Mouse (Mus musculus) forebrain, embryonic 13.5 days (tissue): Measurements from ENCODE around the gene Tinag. TPM values are rescaled to one million over a fixed set of nuclear protein-coding genes. Genes with fewer than 3 reads are reported as not detected.

ENCODE experiments used
- ATAC-seq: fragments of 200-750 bp; cut with Nextera tagmentation; 2 replicates; pipeline ENCODE4 v1.8.0; 2017
- H3K27ac ChIP-seq: fragments of 300-500 bp; sonication (generic); 2 replicates; pipeline ENCODE4 v1.5.1; 2015; ENCODE audit warnings: inconsistent platforms, mild to moderate bottlenecking, moderate library complexity
- H3K27me3 ChIP-seq: fragments of 300-500 bp; sonication (generic); 2 replicates; pipeline ENCODE4 v1.6.1; 2015; ENCODE audit warnings: mild to moderate bottlenecking, inconsistent platforms
- H3K36me3 ChIP-seq: fragments of 300-500 bp; sonication (generic); 2 replicates; pipeline ENCODE4 v1.6.1; 2015; ENCODE audit warnings: mild to moderate bottlenecking, inconsistent platforms; ENCODE audit not compliant: poor library complexity, severe bottlenecking
- H3K4me1 ChIP-seq: fragments of 300-500 bp; sonication (generic); 2 replicates; pipeline ENCODE4 v1.6.1; 2015; ENCODE audit warnings: inconsistent platforms
- H3K4me2 ChIP-seq: fragments of 300-500 bp; sonication (generic); 2 replicates; pipeline ENCODE4 v1.6.1; 2015; ENCODE audit warnings: inconsistent platforms, mild to moderate bottlenecking, moderate library complexity
- H3K4me3 ChIP-seq: fragments of 300-500 bp; sonication (generic); 2 replicates; pipeline ENCODE4 v1.5.1; 2015; ENCODE audit warnings: mild to moderate bottlenecking, inconsistent platforms
- H3K9ac ChIP-seq: fragments of 300-500 bp; sonication (generic); 2 replicates; pipeline ENCODE4 v1.6.1; 2015; ENCODE audit warnings: mild to moderate bottlenecking, inconsistent platforms
- H3K9me3 ChIP-seq: fragments of 300-500 bp; sonication (generic); replicated peaks from 2 replicates; pipeline ENCODE4 v1.6.1; 2016; ENCODE audit warnings: inconsistent platforms
- WGBS: fragments of 180-500 bp; shearing (Covaris S2); methylation state at CpG from one replicate; pipeline ENCODE4 v1.1.7; 2015; 5-methylcytosine and 5-hydroxymethylcytosine counted together
- polyA plus RNA-seq: library from polyadenylated mRNA; unstranded; fragments of >200 nt; fragmentation: Nextera tagmentation; extraction: Ambion mirVana; gene quantifications from 2 replicates; pipeline ENCODE4 v1.2.1, GENCODE M21; 2015

Gene Tinag
- polyA plus RNA-seq, 1 experiment from 2014 or later = not detected

DNA sequence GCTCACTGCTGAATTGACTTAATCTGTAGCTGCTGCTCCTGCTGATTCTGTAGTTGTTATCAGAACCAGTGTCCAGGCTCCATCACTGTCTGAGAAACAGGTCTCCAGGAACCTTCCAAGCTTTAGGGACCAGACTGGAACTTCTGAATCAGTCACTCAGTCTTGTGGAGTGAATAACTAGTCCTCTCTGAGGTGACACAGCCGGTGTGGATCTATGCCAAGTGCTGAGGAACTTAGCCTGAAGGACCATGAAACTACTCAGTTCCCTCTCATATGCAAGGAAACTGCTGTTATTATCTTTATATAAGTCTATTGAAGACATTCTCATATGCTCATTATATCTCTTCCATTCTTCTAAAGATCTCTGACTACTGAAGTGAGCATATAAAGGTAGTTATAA, 49.6 kb downstream of the Tinag start:
- 91% methylated on average over 1 of the region's 1 CpGs for WGBS
- H3K9ac ChIP-seq = no peak overlapping the region
- H3K9me3 ChIP-seq = no peaks in the 10 kb centered on the region
- no peaks in the 10 kb centered on the region for H3K36me3 ChIP-seq
- H3K4me1 ChIP-seq = no peaks in the 10 kb centered on the region
- no peak for ATAC-seq
- no peaks in the 10 kb centered on the region for H3K27me3 ChIP-seq
- H3K27ac ChIP-seq = no peak overlapping the region
- H3K4me2 ChIP-seq = no peak overlapping the region
- H3K4me3 ChIP-seq = no peak overlapping the region

DNA sequence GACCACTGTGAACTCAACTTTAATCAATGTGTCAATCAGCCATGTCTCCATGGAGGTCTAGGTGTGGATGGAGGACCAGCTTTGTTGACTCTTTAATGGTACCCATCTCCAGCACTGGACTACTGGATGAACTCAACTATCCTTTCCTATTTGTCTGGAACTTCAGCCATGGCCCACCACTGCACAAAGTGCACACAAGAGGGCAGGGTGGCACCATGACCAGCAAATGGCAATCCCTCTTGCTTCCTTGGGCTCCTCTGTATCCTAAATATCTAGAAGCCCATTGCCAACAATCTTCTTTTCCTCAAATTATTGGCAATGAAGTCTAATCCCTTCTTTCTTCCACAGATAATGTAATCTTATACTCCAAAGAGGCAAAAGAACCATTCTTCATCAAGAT, 55.6 kb downstream of the Tinag start:
- no peak overlapping the region for H3K9ac ChIP-seq

DNA sequence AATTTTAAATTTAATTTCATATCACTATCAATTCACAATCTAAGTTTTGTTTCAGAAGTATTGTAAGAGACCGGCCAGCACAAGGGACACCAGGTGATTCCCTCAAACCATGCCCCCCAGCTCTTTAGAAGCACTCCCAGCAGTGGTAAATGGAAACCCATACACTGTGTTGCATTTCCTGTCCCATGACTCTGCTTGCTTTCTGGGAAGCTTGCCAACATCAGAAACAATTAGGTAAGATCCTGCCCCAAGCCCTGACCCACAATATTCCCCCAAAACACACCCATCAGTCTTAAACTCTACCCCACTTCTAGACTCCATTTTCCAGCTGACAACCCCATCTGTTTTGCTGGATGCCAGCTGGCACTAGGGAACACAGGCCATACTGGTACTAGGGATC, 110.8 kb downstream of the Tinag start:
- 91% methylated on average over 1 of the region's 1 CpGs for WGBS
- Histone ChIP-seq H3K36me3 (no peaks in the 10 kb centered on the region), H3K9me3 (no peaks in the 10 kb centered on the region), H3K27me3 (no peaks in the 10 kb centered on the region), H3K4me1 (no peaks in the 10 kb centered on the region), H3K4me3 (no peak overlapping the region), H3K9ac (no peak overlapping the region), H3K4me2 (no peak overlapping the region), H3K27ac (no peak overlapping the region)
- ATAC-seq = no peak

More for the DNA sequence above, 55.6 kb downstream of the Tinag start:
- no peaks in the 10 kb centered on the region for H3K36me3 ChIP-seq
- H3K27me3 ChIP-seq = no peaks in the 10 kb centered on the region
- no peak overlapping the region for H3K4me2 ChIP-seq
- H3K4me3 ChIP-seq = no peak overlapping the region
- H3K9me3 ChIP-seq = no peaks in the 10 kb centered on the region
- no peaks in the 10 kb centered on the region for H3K4me1 ChIP-seq
- ATAC-seq = no peak
- H3K27ac ChIP-seq = no peak overlapping the region

DNA sequence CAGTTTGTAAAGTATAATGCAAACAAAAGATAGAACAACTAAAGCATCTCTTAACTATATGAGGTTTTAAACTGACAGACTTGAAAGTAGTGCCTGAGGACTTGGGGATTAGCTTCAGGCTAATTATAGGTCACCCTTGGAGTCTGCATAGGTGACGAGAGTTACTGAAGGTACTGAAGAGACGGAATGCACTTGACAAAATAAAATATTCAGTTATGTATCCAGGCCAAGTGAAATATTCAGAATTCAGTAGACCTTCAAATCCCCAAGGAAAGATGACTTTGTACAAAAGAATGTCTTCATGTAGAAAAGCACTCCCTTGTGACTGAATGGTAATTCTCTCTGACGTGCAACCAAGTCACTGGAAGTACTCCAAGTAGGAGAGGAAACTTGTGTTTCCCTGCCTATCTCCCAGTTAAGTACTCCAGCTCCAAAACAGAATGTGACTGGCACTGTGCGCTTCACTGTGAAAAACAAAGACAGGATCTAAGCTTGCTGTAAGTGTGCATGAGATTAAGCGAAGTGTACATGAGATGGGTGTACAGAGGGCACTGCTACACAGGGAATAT, 130.4 kb downstream of the Tinag start:
- Histone ChIP-seq H3K4me2 (no peak overlapping the region), H3K9me3 (no peaks in the 10 kb centered on the region), H3K9ac (no peak overlapping the region), H3K36me3 (no peaks in the 10 kb centered on the region), H3K27me3 (no peaks in the 10 kb centered on the region), H3K4me1 (no peaks in the 10 kb centered on the region), H3K4me3 (no peak overlapping the region), H3K27ac (no peak overlapping the region)
- ATAC-seq = no peak
- WGBS = 89% methylated on average over 5 of the region's 5 CpGs
